Mouse (Mus musculus) naive thymus-derived CD4-positive, alpha-beta T cell, adult 5 months (primary cell): Measurements from ENCODE around the gene Pcsk5. TPM values are rescaled to one million over a fixed set of nuclear protein-coding genes. Genes with fewer than 3 reads are reported as not detected.

Source experiments
- polyA plus RNA-seq: library from polyadenylated mRNA; unstranded; fragments of 100-300 nt; shearing (Covaris generic); gene quantifications from one replicate; pipeline ENCODE4 v1.2.1, GENCODE M21; 2017

Pcsk5 gene
- polyA plus RNA-seq, result 0.17 TPM

DNA sequence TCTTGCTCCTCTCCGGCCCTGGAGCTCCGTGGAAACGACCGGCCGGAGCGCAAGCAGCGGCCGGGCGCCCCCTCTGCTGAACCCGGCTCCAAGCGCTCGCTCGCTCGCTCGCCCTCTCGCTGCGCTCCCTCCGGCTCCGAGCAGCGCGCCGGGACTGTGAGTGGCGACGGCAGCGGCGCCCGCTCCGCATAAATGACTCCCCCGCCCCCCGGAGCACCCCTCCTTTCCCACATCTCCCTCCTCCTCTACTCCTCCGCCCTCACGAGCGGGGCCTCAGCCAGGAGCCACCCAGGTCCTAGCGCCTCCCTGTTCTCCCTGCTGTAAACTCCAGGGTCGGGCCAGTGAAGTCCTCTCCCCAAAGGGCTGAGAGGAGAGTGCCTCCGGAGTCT, at the start of gene Pcsk5:
TSS of gene Pcsk5 (minus strand) at position 162 of the 389 bp plus-strand sequence.

DNA sequence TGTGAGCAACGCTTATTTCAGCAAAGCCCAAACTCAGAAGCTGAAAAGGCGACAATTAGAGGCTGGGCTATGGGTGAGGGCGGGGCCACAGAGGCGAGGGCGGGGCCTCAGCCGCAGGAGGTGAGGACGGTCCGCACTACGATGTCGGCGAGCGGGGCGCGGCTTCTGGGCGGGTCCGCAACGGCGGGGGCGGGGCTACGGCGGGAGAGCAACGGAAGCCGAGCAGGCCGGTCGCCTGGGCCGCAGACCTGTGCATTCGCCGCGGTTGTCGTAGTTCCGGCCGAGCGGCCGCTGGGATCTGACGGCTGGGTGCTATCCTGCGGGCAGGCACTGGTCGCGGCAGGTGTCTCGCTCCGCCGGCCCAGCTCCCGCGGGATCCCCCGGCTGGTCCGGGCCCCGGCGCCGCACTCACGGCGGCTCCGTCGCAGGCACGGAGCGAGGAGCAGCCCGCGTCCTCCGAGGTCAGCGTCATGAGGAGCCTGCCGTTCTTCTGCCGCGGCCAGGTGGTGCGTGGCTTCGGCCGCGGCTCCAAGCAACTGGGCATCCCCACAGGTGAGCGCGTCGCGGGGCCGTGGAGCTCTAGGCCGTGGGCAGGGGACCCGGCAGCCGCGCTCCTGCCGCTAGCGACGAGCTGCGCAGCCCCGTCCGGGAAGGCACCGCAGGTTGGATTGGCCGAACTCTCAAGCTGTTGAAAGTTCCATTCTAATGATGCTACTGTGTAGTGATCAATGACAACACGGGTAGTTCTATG, 443.4 kb downstream of the Pcsk5 start, which contains the start of gene Rfk:
TSS of gene Rfk (plus strand) at position 203 of the 751 bp plus-strand sequence.

